Mouse (Mus musculus) spleen, adult 2 months (tissue): ENCODE measurements around the gene Chn2.

Experiments
- CTCF ChIP-seq: fragments of 200-500 bp; IDR thresholded peaks from 2 replicates; pipeline ENCODE4 v1.5.1; 2011; ENCODE audit warnings: mild to moderate bottlenecking, inconsistent platforms; ENCODE audit not compliant: insufficient read depth, insufficient read length, insufficient replicate concordance; ENCODE audit errors: extremely low read depth
- POLR2A ChIP-seq: fragments of 200-500 bp; IDR thresholded peaks from 2 replicates; pipeline ENCODE4 v1.6.1; 2011; ENCODE audit warnings: low read depth, low read length, inconsistent platforms

- TF ChIP-seq CTCF (no peak), POLR2A (no peak)
These were observed 144.6 kb downstream of the Chn2 start for GRCm38 (mm10) chr6:54183825-54184578.
